Mouse (Mus musculus): Measurements from ENCODE around the gene Psg21. TPM values are rescaled to one million over a fixed set of nuclear protein-coding genes. Genes with fewer than 3 reads are reported as not detected.
"Not testable (repeated sequence)": the region's sequence is repeated elsewhere in the genome, so short reads cannot be mapped to it uniquely, and the experiment has no call there.

Psg21 gene
- polyA plus RNA-seq (2012; fragmentation: generic; extraction: Trizol): not detected

GRCm38 (mm10) chr7:18656625-18657024 lies at the start of gene Psg21:
Gene Psg21 (minus strand): TSS chr7:18656725.
- not testable (repeated sequence) for H3K4me2 ChIP-seq (ENCODE audit: low read depth); H3K36me3 ChIP-seq (ENCODE audit: control insufficient read depth, insufficient read depth); H3K79me2 ChIP-seq (ENCODE audit: control insufficient read depth, insufficient read depth); H3K4me3 ChIP-seq; H3K27me3 ChIP-seq (ENCODE audit: control insufficient read depth, insufficient read depth, insufficient read length); H3ac ChIP-seq (ENCODE audit: control insufficient read depth, insufficient read length)

GRCm38 (mm10) chr7:18686085-18686484 lies 29.6 kb upstream of the Psg21 start, which contains the start of gene Psg20:
Gene Psg20 (minus strand): TSS chr7:18686185.
- Histone ChIP-seq H3K79me2 (ENCODE audit: control insufficient read depth, insufficient read depth) (no peaks in the 10 kb centered on the region), H3K4me3 (no peak within 1 kb of the TSS), H3K4me2 (ENCODE audit: low read depth) (no peak within 1 kb of the TSS), H3K27me3 (ENCODE audit: control insufficient read depth, insufficient read depth, insufficient read length) (no peaks in the 10 kb centered on the region), H3K36me3 (ENCODE audit: control insufficient read depth, insufficient read depth) (no peaks in the 10 kb centered on the region), H3ac (ENCODE audit: control insufficient read depth, insufficient read length) (no peak within 1 kb of the TSS)
- TF ChIP-seq SRF (IDR thresholded peaks at IDR 0.05; ENCODE audit: control insufficient read depth, insufficient read length, low read depth) (no peak), REST (IDR thresholded peaks at IDR 0.05; ENCODE audit: insufficient read depth, insufficient read length) (no peak)

- Histone ChIP-seq H3K4me2 (ENCODE audit: low read depth) (no peak overlapping the region), H3K27me3 (ENCODE audit: control insufficient read depth, insufficient read depth, insufficient read length) (no peaks in the 10 kb centered on the region), H3K36me3 (ENCODE audit: control insufficient read depth, insufficient read depth) (no peaks in the 10 kb centered on the region), H3K4me3 (no peak overlapping the region), H3ac (ENCODE audit: control insufficient read depth, insufficient read length) (no peak overlapping the region), H3K79me2 (ENCODE audit: control insufficient read depth, insufficient read depth) (no peaks in the 10 kb centered on the region)
- TF ChIP-seq MAX (IDR thresholded peaks at IDR 0.05; ENCODE audit: low read depth): no peak
- no peak for TF ChIP-seq SRF (IDR thresholded peaks at IDR 0.05; ENCODE audit: control insufficient read depth, insufficient read length, low read depth)
- no peak for TF ChIP-seq MYOG (IDR thresholded peaks at IDR 0.05; ENCODE audit: control insufficient read depth in 1 of 3, insufficient read depth in 1 of 3, insufficient read length in 2 of 3, low read depth in 2 of 3)
- no peak for TF ChIP-seq POLR2AphosphoS2 (IDR thresholded peaks at IDR 0.05; ENCODE audit: insufficient read length, low read depth)
- no peak for TF ChIP-seq MYOD1 (IDR thresholded peaks at IDR 0.05; ENCODE audit: control insufficient read depth in 1 of 3, insufficient read length in 2 of 3, low read depth in 2 of 3)
- no peak for TF ChIP-seq TCF3 (IDR thresholded peaks at IDR 0.05; ENCODE audit: insufficient read length, low read depth)
- TF ChIP-seq CEBPB (IDR thresholded peaks at IDR 0.05; ENCODE audit: insufficient read depth, poor library complexity, severe bottlenecking): no peak
- no peak for TF ChIP-seq POLR2A (IDR thresholded peaks at IDR 0.05; ENCODE audit: insufficient read length, low read depth)
- TF ChIP-seq E2F4 (IDR thresholded peaks at IDR 0.05; ENCODE audit: insufficient read depth): no peak
- no peak for TF ChIP-seq TCF12 (IDR thresholded peaks at IDR 0.05; ENCODE audit: insufficient read depth, poor library complexity, severe bottlenecking)
- no peak for TF ChIP-seq REST (IDR thresholded peaks at IDR 0.05; ENCODE audit: insufficient read depth, insufficient read length)
- TF ChIP-seq USF1 (IDR thresholded peaks at IDR 0.05; ENCODE audit: low read depth): no peak
These were observed 29.1 kb upstream of the Psg21 start for GRCm38 (mm10) chr7:18685586-18685985.

GRCm38 (mm10) chr7:18679772-18680171 lies 23.2 kb upstream of the Psg21 start:
- no peak for TF ChIP-seq TCF12 (IDR thresholded peaks at IDR 0.05; ENCODE audit: insufficient read depth, poor library complexity, severe bottlenecking)
- TF ChIP-seq POLR2A (IDR thresholded peaks at IDR 0.05; ENCODE audit: insufficient read length, low read depth): no peak
- no peak for TF ChIP-seq TCF3 (IDR thresholded peaks at IDR 0.05; ENCODE audit: insufficient read length, low read depth)
- no peak for TF ChIP-seq SRF (IDR thresholded peaks at IDR 0.05; ENCODE audit: control insufficient read depth, insufficient read length, low read depth)
- TF ChIP-seq REST (IDR thresholded peaks at IDR 0.05; ENCODE audit: insufficient read depth, insufficient read length): no peak
- no peak for TF ChIP-seq E2F4 (IDR thresholded peaks at IDR 0.05; ENCODE audit: insufficient read depth)
- TF ChIP-seq MYOD1 (IDR thresholded peaks at IDR 0.05; ENCODE audit: control insufficient read depth in 1 of 3, insufficient read length in 2 of 3, low read depth in 2 of 3): no peak
- TF ChIP-seq USF1 (IDR thresholded peaks at IDR 0.05; ENCODE audit: low read depth): no peak
- no peak for TF ChIP-seq CEBPB (IDR thresholded peaks at IDR 0.05; ENCODE audit: insufficient read depth, poor library complexity, severe bottlenecking)
- no peak for TF ChIP-seq MAX (IDR thresholded peaks at IDR 0.05; ENCODE audit: low read depth)
- TF ChIP-seq POLR2AphosphoS2 (IDR thresholded peaks at IDR 0.05; ENCODE audit: insufficient read length, low read depth): no peak
- TF ChIP-seq MYOG (IDR thresholded peaks at IDR 0.05; ENCODE audit: control insufficient read depth in 1 of 3, insufficient read depth in 1 of 3, insufficient read length in 2 of 3, low read depth in 2 of 3): no peak
- H3K4me3 ChIP-seq: no peak overlapping the region
- H3ac ChIP-seq (ENCODE audit: control insufficient read depth, insufficient read length): no peak overlapping the region
- no peaks in the 10 kb centered on the region for H3K79me2 ChIP-seq (ENCODE audit: control insufficient read depth, insufficient read depth)
- no peak overlapping the region for H3K4me2 ChIP-seq (ENCODE audit: low read depth)
- no peaks in the 10 kb centered on the region for H3K27me3 ChIP-seq (ENCODE audit: control insufficient read depth, insufficient read depth, insufficient read length)
- no peaks in the 10 kb centered on the region for H3K36me3 ChIP-seq (ENCODE audit: control insufficient read depth, insufficient read depth)

- H3K4me3 ChIP-seq; H3K79me2 ChIP-seq (ENCODE audit: control insufficient read depth, insufficient read depth); H3K36me3 ChIP-seq (ENCODE audit: control insufficient read depth, insufficient read depth); H3K27me3 ChIP-seq (ENCODE audit: control insufficient read depth, insufficient read depth, insufficient read length); H3K4me2 ChIP-seq (ENCODE audit: low read depth); H3ac ChIP-seq (ENCODE audit: control insufficient read depth, insufficient read length): not testable (repeated sequence)
These were observed 29.6 kb downstream of the Psg21 start for GRCm38 (mm10) chr7:18626921-18627320.

GRCm38 (mm10) chr7:18616401-18616800 lies 40.1 kb downstream of the Psg21 start, which contains the start of gene Psg23:
Gene Psg23 (minus strand): TSS chr7:18616501.
- H3K79me2 ChIP-seq (ENCODE audit: control insufficient read depth, insufficient read depth); H3K36me3 ChIP-seq (ENCODE audit: control insufficient read depth, insufficient read depth); H3ac ChIP-seq (ENCODE audit: control insufficient read depth, insufficient read length); H3K4me3 ChIP-seq; H3K27me3 ChIP-seq (ENCODE audit: control insufficient read depth, insufficient read depth, insufficient read length); H3K4me2 ChIP-seq (ENCODE audit: low read depth): not testable (repeated sequence)

Other genes starting within 250 kb of the Psg21 start
- gene Psg28, start 224.7 kb downstream of the Psg21 start, polyA plus RNA-seq (2012; fragmentation: generic; extraction: Trizol): 0.66 TPM
- gene Psg26, start 172.5 kb downstream of the Psg21 start, polyA plus RNA-seq (2012; fragmentation: generic; extraction: Trizol): 0.16 TPM
- gene Psg25, start 124.5 kb downstream of the Psg21 start, polyA plus RNA-seq (2012; fragmentation: generic; extraction: Trizol): not detected
- not detected for gene Psg27, start 89.4 kb downstream of the Psg21 start, polyA plus RNA-seq (2012; fragmentation: generic; extraction: Trizol)
- not detected for gene Psg23, start 40.2 kb downstream of the Psg21 start, polyA plus RNA-seq (2012; fragmentation: generic; extraction: Trizol)
- gene Psg20, start 29.5 kb upstream of the Psg21 start, polyA plus RNA-seq (2012; fragmentation: generic; extraction: Trizol): not detected
- not detected for gene Psg22, start 61.4 kb upstream of the Psg21 start, polyA plus RNA-seq (2012; fragmentation: generic; extraction: Trizol)
- not detected for gene Psg19, start 141.8 kb upstream of the Psg21 start, polyA plus RNA-seq (2012; fragmentation: generic; extraction: Trizol)
- 0.01 TPM for gene Psg17, start 164.9 kb upstream of the Psg21 start, polyA plus RNA-seq (2012; fragmentation: generic; extraction: Trizol)
- 0.24 TPM for gene Mill2, start 183.2 kb upstream of the Psg21 start, polyA plus RNA-seq (2012; fragmentation: generic; extraction: Trizol)
- not detected for gene Pglyrp1, start 214.6 kb upstream of the Psg21 start, polyA plus RNA-seq (2012; fragmentation: generic; extraction: Trizol)

Data from myocyte (in vitro differentiated cells).